Mouse (Mus musculus) stomach, postnatal 0 days (tissue): Measurements from ENCODE around the gene Ppid.

Source experiments
- CTCF ChIP-seq: IDR thresholded peaks from 2 replicates; pipeline ENCODE4 v1.5.1; 2016; ENCODE audit warnings: antibody characterized with exemption, low read depth, mild to moderate bottlenecking, moderate library complexity
- EP300 ChIP-seq: optimal IDR thresholded peaks from 2 replicates; pipeline ENCODE3; 2016; ENCODE audit warnings: antibody characterized with exemption

GRCm38 (mm10) chr3:79568629-79569350 lies 22.4 kb upstream of the Ppid start:
- no peak for TF ChIP-seq EP300
- TF ChIP-seq CTCF: peak; percentile 38
